Mouse (Mus musculus): Measurements from ENCODE around the gene Olfr1417.

- TF ChIP-seq CTCF (IDR thresholded peaks at IDR 0.05; ENCODE audit: low read depth) (no peak), EP300 (IDR thresholded peaks at IDR 0.05; ENCODE audit: low read depth) (no peak)
These were observed 25.9 kb downstream of the Olfr1417 start for GRCm38 (mm10) chr19:11813136-11813535.
